In genomic region chr2:164053767-164054166, GRCm38 (mm10) we compare ENCODE assay signal across 13 mouse cellular contexts. TPM values are rescaled to one million over a fixed set of nuclear protein-coding genes. Genes with fewer than 3 reads are reported as not detected.
A peak's percentile ranks its signal among the peaks of the same experiment; 100 is the strongest.
DNase-seq lines count a peak whose midpoint lies in the region; ATAC-seq and TF ChIP-seq lines count a peak whose summit lies in the region.
"Had no signal": no experiment of that assay in that cellular context is flagged by ENCODE, and none has a peak within 500 bp of the region (broad histone marks: within the 10 kb centered on the region; RNA-seq: fewer than 3 reads in every experiment).

No protein-coding gene starts in this region.

- TF ChIP-seq EP300 in liver, postnatal 0 days (IDR thresholded peaks at IDR 0.05; ENCODE audit: low read depth) = no peak

- 72% methylated on average over 8 of the region's 8 CpGs for WGBS in liver, postnatal 0 days (ENCODE audit: insufficient replicate concordance)
- WGBS in liver, embryonic 12.5 days (ENCODE audit: insufficient replicate concordance) = 88% methylated on average over 8 of the region's 8 CpGs
- 96% methylated on average over 8 of the region's 8 CpGs for WGBS in neural tube, embryonic 15.5 days

- peaks cover 53% of the 10 kb centered on the region for H3K36me3 ChIP-seq in liver, postnatal 0 days (replicated peaks; ENCODE audit: insufficient read depth, low read length)
- peaks cover 75% of the 10 kb centered on the region for H3K36me3 ChIP-seq in liver, embryonic 12.5 days
- peaks cover 62% of the 10 kb centered on the region for H3K36me3 ChIP-seq in neural tube, embryonic 15.5 days

- no peak overlapping the region for H3K4me2 ChIP-seq in liver, postnatal 0 days (ENCODE audit: low read depth, low read length)
- no peak overlapping the region for H3K4me2 ChIP-seq in liver, embryonic 12.5 days
- no peak overlapping the region for H3K4me2 ChIP-seq in neural tube, embryonic 15.5 days
- H3K4me2 ChIP-seq: midbrain, embryonic 15.5 days; stomach, embryonic 15.5 days had no signal

- H3K27ac ChIP-seq in liver, postnatal 0 days (ENCODE audit: low read depth) = no peak overlapping the region
- H3K27ac ChIP-seq in liver, embryonic 12.5 days = no peak overlapping the region
- no peak overlapping the region for H3K27ac ChIP-seq in neural tube, embryonic 15.5 days (replicated peaks)
- H3K27ac ChIP-seq: liver, embryonic 14.5 days; midbrain, embryonic 15.5 days; stomach, embryonic 15.5 days had no signal

- ATAC-seq in liver, postnatal 0 days = peak; percentile 71
- no peak for ATAC-seq in liver, embryonic 12.5 days
- ATAC-seq in monocyte, adult 5-6 weeks (replicated peaks; ENCODE audit: insufficient number of reproducible peaks, low FRiP score, low TSS enrichment, poor library complexity, severe bottlenecking) = 0 out of 2 replicates have a peak, but pooled peaks have one; percentile 16
- no peak for ATAC-seq in neural tube, embryonic 15.5 days (ENCODE audit: low FRiP score)
- ATAC-seq: forebrain, embryonic 14.5 days; inflammation-experienced regulatory T-cells, adult 6 months; midbrain, embryonic 15.5 days had no signal

- H3K27me3 ChIP-seq in liver, postnatal 0 days (ENCODE audit: insufficient read depth, low read length) = no peaks in the 10 kb centered on the region
- H3K27me3 ChIP-seq in liver, embryonic 12.5 days (replicated peaks) = no peaks in the 10 kb centered on the region
- H3K27me3 ChIP-seq in neural tube, embryonic 15.5 days (replicated peaks) = no peaks in the 10 kb centered on the region
- H3K27me3 ChIP-seq: midbrain, embryonic 15.5 days; stomach, embryonic 15.5 days had no signal

- DNase-seq in liver, postnatal 0 days = no peak
- DNase-seq in adrenal gland, postnatal 25 days = peak; percentile 68
- peak; percentile 76 to 84 for DNase-seq in heart, adult 18-20 months
- DNase-seq in c-Kit-positive CD71-positive TER-119-positive erythroid progenitor cells, embryonic 14.5 days (ENCODE audit: low spot score) = no peak
- no peak for DNase-seq in ovary, postnatal 36 days (ENCODE audit: low spot score)

- no peak for TF ChIP-seq CTCF in liver, postnatal 0 days (IDR thresholded peaks at IDR 0.05; ENCODE audit: low read depth)

- no peaks in the 10 kb centered on the region for H3K9me3 ChIP-seq in liver, postnatal 0 days (ENCODE audit: low read length)
- H3K9me3 ChIP-seq in liver, embryonic 12.5 days (replicated peaks) = no peaks in the 10 kb centered on the region
- H3K9me3 ChIP-seq in neural tube, embryonic 15.5 days (replicated peaks) = no peaks in the 10 kb centered on the region
- H3K9me3 ChIP-seq: midbrain, embryonic 15.5 days; stomach, embryonic 15.5 days had no signal

- H3K4me1 ChIP-seq in liver, postnatal 0 days (ENCODE audit: insufficient read depth) = no peaks in the 10 kb centered on the region
- no peaks in the 10 kb centered on the region for H3K4me1 ChIP-seq in liver, embryonic 12.5 days
- H3K4me1 ChIP-seq in neural tube, embryonic 15.5 days = no peaks in the 10 kb centered on the region
- H3K4me1 ChIP-seq: midbrain, embryonic 15.5 days; stomach, embryonic 15.5 days had no signal

- no peak overlapping the region for H3K4me3 ChIP-seq in liver, postnatal 0 days (ENCODE audit: low read depth, low read length)
- no peak overlapping the region for H3K4me3 ChIP-seq in liver, embryonic 12.5 days
- no peak overlapping the region for H3K4me3 ChIP-seq in neural tube, embryonic 15.5 days (replicated peaks)
- H3K4me3 ChIP-seq: midbrain, embryonic 15.5 days; stomach, embryonic 15.5 days had no signal

- H3K9ac ChIP-seq in liver, postnatal 0 days (replicated peaks) = no peak overlapping the region
- no peak overlapping the region for H3K9ac ChIP-seq in liver, embryonic 12.5 days
- no peak overlapping the region for H3K9ac ChIP-seq in neural tube, embryonic 15.5 days (replicated peaks)
- H3K9ac ChIP-seq: liver, embryonic 14.5 days; midbrain, embryonic 15.5 days; stomach, embryonic 15.5 days had no signal

RNA-seq across cellular contexts. Expression of gene Stk4, which starts 16.4 kb away (rescaled TPM):
- 9.8 and 10.8 TPM in 2 replicates for polyA plus RNA-seq in liver, postnatal 0 days (2015; fragmentation: Nextera tagmentation; extraction: Ambion mirVana)
- polyA plus RNA-seq in liver, embryonic 12.5 days (2016; fragmentation: Nextera tagmentation; extraction: Ambion mirVana) = 20.7 and 21.0 TPM in 2 replicates
- total RNA-seq in adrenal gland, postnatal 25 days (2021) = 34.7 and 42.5 TPM in 2 replicates
- total RNA-seq in heart, adult 18-20 months (2021) = 10 to 100 TPM; 12.9 to 20.0 TPM
- 304 to 378 TPM (median 341 TPM) in 3 replicates for total RNA-seq in monocyte, adult 5-6 weeks (2017)
- polyA plus RNA-seq in neural tube, embryonic 15.5 days (2015; fragmentation: Nextera tagmentation; extraction: Ambion mirVana) = 15.4 and 19.0 TPM in 2 replicates

RNA-seq across cellular contexts. Expression of gene Tomm34, which starts 17.2 kb away (rescaled TPM):
- 11.6 and 13.3 TPM in 2 replicates for polyA plus RNA-seq in liver, postnatal 0 days (2015; fragmentation: Nextera tagmentation; extraction: Ambion mirVana)
- polyA plus RNA-seq in liver, embryonic 12.5 days (2016; fragmentation: Nextera tagmentation; extraction: Ambion mirVana) = 32.4 TPM in 2 replicates
- total RNA-seq in adrenal gland, postnatal 25 days (2021) = 44.3 and 46.8 TPM in 2 replicates
- 10 to 100 TPM; 21.6 to 21.7 TPM for total RNA-seq in heart, adult 18-20 months (2021)
- total RNA-seq in monocyte, adult 5-6 weeks (2017) = 38.3 to 59.3 TPM (median 43.2 TPM) in 3 replicates
- 49.5 and 53.9 TPM in 2 replicates for polyA plus RNA-seq in neural tube, embryonic 15.5 days (2015; fragmentation: Nextera tagmentation; extraction: Ambion mirVana)

RNA-seq across cellular contexts. Expression of gene Pabpc1l, which starts 28.5 kb away (rescaled TPM):
- polyA plus RNA-seq in liver, postnatal 0 days (2015; fragmentation: Nextera tagmentation; extraction: Ambion mirVana) = 0.46 and 0.63 TPM in 2 replicates
- 0.17 and 0.31 TPM in 2 replicates for polyA plus RNA-seq in liver, embryonic 12.5 days (2016; fragmentation: Nextera tagmentation; extraction: Ambion mirVana)
- 0.48 and 2.2 TPM in 2 replicates for total RNA-seq in adrenal gland, postnatal 25 days (2021)
- total RNA-seq in heart, adult 18-20 months (2021) = under 1 TPM; 0.57 to 0.62 TPM
- total RNA-seq in monocyte, adult 5-6 weeks (2017) = 1.9 to 3.5 TPM in 2 of 3 replicates, not detected in the other
- polyA plus RNA-seq in neural tube, embryonic 15.5 days (2015; fragmentation: Nextera tagmentation; extraction: Ambion mirVana) = 1.1 and 1.7 TPM in 2 replicates

RNA-seq across cellular contexts. Expression of gene Ywhab, which starts 59.0 kb away (rescaled TPM):
- 81.1 and 85.8 TPM in 2 replicates for polyA plus RNA-seq in liver, postnatal 0 days (2015; fragmentation: Nextera tagmentation; extraction: Ambion mirVana)
- polyA plus RNA-seq in liver, embryonic 12.5 days (2016; fragmentation: Nextera tagmentation; extraction: Ambion mirVana) = 154 and 161 TPM in 2 replicates
- 241 TPM in 2 replicates for total RNA-seq in adrenal gland, postnatal 25 days (2021)
- total RNA-seq in heart, adult 18-20 months (2021) = 10 to 100 TPM; 75.9 to 82.7 TPM
- total RNA-seq in monocyte, adult 5-6 weeks (2017) = 50.9 to 83.0 TPM (median 67.5 TPM) in 3 replicates
- 487 and 519 TPM in 2 replicates for polyA plus RNA-seq in neural tube, embryonic 15.5 days (2015; fragmentation: Nextera tagmentation; extraction: Ambion mirVana)

Comparison
In these comparisons a context has a peak if more than half of its experiments do, and no peak if none do; other contexts are left out.
1. ATAC-seq: peak in liver, postnatal 0 days (single experiment) and monocyte, adult 5-6 weeks (single experiment); none in liver, embryonic 12.5 days (single experiment) and neural tube, embryonic 15.5 days (single experiment).
2. DNase-seq: peak in adrenal gland, postnatal 25 days (single experiment) and heart, adult 18-20 months (2 of 2); none in liver, postnatal 0 days (single experiment), c-Kit-positive CD71-positive TER-119-positive erythroid progenitor cells, embryonic 14.5 days (single experiment) and ovary, postnatal 36 days (single experiment).